Mouse (Mus musculus) spleen, embryonic (tissue): ENCODE results near the gene Nubpl.

Experiments
- CTCF ChIA-PET: fragments of 350-600 bp; sonication (Branson Sonifier 250); formaldehyde crosslinking; loops from one replicate; lab custom pipeline; 2022; lab: Charles Lee

The Nubpl gene

GRCm38 (mm10) chr12:52242712-52243111, 145.2 kb downstream of the Nubpl start:
- CTCF ChIA-PET = no interaction called here

DNA sequence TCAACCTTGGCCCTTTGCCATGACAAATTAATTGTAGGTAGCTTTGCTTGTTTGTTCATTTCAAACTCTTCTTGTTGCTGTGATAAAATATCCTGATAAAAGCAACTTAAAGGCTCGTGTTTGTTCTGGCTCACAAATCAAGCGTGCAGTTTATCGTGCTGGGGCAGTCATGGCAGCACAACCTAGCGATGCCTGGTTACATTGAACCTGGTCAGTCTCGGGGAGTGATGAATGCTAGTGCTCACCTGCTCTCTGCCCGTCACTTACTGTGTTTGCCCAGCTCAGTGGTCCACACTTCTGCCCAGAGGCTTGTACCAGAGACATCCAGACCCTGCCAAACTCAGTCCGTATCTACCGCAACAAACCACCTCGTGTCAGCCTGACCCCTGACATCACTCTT, 149.9 kb downstream of the Nubpl start:
- CTCF ChIA-PET = no interaction called here

DNA sequence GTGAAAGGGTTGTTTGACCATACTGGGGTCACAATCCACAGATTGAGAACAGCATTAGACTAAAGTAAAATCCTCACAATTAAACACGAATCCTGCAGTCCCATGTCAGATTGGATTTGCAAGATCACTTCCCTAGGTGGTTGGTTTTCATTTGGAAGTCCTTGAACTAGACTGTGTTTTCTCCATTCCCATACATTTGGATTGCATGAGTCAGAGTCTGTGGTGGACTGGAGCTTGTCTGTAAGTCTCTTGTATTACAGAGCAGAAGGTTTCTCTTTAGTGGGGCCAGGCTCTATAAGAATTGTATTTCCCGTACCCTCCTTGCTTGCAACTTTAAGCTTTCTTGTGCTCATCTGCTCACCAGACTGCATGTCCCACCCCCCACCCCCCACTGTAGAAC, 151.0 kb downstream of the Nubpl start:
- CTCF ChIA-PET = no interaction called here

- CTCF ChIA-PET = no interaction called here
These were observed 156.6 kb downstream of the Nubpl start for GRCm38 (mm10) chr12:52254089-52254488.

GRCm38 (mm10) chr12:52268131-52268530, 170.6 kb downstream of the Nubpl start:
- CTCF ChIA-PET = no interaction called here

GRCm38 (mm10) chr12:52272828-52273227, 175.3 kb downstream of the Nubpl start:
- CTCF ChIA-PET = no interaction called here

DNA sequence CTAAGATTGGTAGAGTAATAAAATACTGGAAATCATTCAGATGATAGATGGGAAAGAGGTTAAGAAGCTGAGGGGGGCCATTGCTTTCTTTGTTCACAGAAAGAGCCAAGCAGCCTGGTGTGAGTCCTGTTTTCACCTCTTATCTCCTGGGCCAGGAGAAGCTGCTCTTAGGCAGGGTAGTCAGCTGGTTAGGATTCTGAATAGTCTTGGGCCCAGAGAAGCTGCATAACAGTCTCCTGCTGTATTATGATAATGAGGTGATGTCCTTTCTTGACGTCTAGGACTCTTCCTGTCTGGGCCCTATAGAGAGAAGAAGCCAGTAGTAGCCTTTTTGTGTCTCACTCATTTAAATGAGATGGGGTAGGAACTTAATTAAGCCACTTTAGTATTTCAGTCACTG, 178.8 kb downstream of the Nubpl start:
- CTCF ChIA-PET = no interaction called here

GRCm38 (mm10) chr12:52281232-52281631, 183.7 kb downstream of the Nubpl start:
- CTCF ChIA-PET = no interaction called here

GRCm38 (mm10) chr12:52284471-52284870, 186.9 kb downstream of the Nubpl start:
- CTCF ChIA-PET = no interaction called here

DNA sequence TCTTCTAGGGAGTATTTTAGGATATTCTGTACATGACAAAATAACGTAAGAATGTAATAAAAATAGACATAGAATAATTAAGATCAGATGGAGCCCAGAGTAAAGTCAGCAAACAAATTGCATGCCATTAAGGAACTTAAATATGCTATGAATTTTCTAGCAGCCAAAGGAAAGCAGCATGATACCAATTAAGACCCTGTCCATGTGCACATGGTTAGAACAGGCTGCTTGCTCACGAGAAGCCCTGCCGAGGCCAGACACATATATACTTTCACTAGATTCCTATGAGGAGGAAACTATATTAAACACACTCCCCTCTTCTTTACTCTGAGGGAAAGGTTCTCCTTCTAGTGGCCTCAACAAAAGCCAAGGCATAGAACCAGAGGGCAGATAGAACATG, 189.3 kb downstream of the Nubpl start:
- CTCF ChIA-PET = no interaction called here

- CTCF ChIA-PET = no interaction called here
These were observed 191.0 kb downstream of the Nubpl start for GRCm38 (mm10) chr12:52288537-52288936.

- CTCF ChIA-PET = no interaction called here
These were observed 191.5 kb downstream of the Nubpl start for GRCm38 (mm10) chr12:52288941-52289567.

DNA sequence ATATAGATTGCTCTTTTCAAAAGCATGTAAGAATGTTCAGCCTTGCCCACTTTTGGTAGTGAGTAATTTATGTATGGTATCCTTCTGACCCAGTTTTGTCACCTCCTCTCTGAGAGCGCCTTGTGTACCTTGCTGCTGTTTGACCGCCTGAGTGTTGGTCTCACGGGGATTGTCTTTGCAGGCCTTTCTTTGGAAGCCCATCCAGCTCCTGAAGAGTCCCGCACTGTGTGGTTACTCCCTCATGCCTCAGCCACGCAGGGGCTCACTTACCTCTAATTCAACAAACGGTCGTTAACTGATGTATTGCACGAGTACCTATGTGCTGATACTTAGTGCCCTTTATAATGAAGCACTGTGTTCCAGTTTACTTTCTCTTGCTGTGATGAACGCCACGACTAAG, 192.1 kb downstream of the Nubpl start:
- CTCF ChIA-PET = no interaction called here

DNA sequence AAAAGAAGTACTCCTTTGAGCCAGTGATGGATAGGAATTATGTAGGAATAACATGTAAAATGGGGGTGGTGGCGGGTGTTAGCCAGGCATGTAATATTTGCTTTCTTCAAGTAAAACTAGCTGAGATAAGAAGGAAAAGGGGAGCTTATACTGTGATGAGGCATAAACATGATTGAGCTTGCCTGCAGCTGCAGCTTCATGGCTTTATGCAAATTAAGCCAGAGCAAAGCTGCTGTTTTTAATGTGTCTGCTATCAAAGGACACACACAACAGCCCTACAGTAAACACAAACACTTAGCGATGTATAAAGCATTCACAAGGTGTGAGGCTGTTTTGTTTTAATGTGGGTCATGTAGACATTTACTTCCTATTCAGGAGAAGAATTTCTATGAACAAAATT, 196.4 kb downstream of the Nubpl start:
- CTCF ChIA-PET = no interaction called here

DNA sequence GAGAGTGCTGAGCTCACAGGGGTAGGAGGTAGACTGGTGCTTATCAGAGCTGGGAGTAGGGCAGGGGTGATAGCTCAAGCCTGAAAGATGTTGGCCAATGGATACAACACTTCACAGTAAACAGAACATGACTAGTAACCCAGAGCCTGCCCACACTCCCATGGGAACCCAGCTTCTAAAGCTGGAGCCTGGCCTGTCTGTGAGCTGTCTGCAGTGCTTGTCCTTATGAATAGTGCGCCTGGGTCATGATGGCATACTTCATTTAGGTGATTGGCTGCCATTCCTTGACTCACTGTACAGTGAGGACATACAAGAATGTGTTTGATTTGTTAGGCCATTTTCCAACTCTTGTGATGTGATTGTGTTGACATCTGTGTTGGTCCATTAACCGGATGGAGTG, 200.5 kb downstream of the Nubpl start:
- CTCF ChIA-PET = no interaction called here

- CTCF ChIA-PET = no interaction called here
These were observed 201.1 kb downstream of the Nubpl start for GRCm38 (mm10) chr12:52298683-52299082.

DNA sequence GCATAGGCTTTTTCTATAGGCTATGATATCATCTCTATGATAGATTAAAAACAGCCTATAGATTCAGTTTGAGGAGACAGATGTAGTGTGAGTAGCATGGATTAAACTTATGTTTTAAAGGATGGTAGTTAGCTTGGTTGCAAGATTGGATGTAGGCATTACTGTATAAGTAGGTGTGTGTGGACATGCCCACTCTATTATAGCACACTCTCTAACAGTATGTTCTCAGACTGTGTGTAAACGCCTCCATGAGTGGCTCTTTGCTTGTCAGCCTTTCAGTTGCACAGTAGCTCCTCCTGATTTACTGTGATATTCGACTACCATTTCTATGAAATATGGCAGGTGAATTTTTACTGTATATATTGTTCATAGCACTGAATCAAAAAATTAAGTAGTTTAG, 205.4 kb downstream of the Nubpl start:
- CTCF ChIA-PET = no interaction called here

- CTCF ChIA-PET = no interaction called here
These were observed 208.8 kb downstream of the Nubpl start for GRCm38 (mm10) chr12:52306348-52306747.

- CTCF ChIA-PET = no interaction called here
These were observed 209.9 kb downstream of the Nubpl start for GRCm38 (mm10) chr12:52307331-52307982.

DNA sequence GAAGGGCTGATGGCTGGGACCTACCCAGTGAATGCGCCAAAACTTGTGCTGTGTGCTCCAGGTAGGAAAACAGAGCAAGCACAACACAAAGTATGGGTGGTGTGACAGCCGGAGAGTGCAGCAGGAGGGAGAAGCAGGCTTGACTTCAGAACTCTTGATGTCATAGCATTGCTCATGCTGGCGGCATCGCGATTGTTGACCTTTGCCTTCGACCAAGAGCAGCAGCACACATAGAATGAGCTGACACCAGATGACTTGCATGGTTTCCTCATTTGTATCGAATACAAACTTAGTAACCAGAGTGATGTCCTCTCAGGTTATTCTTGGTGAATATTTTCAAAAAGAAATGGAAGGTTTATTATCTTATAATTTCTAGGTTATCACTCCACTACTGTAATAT, 211.1 kb downstream of the Nubpl start:
- CTCF ChIA-PET = no interaction called here

GRCm38 (mm10) chr12:52314818-52315217, 217.3 kb downstream of the Nubpl start:
- CTCF ChIA-PET = no interaction called here

DNA sequence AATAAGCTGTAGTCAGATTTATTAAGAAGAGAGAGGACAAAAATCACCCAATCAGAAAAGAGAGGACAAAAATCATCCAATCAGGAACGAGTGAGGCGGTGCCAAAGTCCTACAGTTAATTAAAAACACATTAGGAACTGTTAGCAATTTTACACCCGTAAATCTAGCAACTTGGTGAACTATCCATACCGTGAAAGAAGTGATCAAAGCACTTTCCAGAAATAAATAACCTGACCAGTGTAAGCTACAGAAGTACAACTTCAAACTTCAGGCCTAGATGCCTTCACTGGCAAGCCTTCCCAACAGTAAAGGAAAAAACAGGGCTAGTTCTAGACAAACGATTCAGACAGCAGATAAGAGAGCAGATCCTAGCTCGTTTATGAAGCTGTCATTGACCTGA, 220.1 kb downstream of the Nubpl start:
- CTCF ChIA-PET = no interaction called here

- CTCF ChIA-PET = no interaction called here
These were observed 220.9 kb downstream of the Nubpl start for GRCm38 (mm10) chr12:52318426-52318825.

- CTCF ChIA-PET = no interaction called here
These were observed 221.6 kb downstream of the Nubpl start for GRCm38 (mm10) chr12:52319156-52319555.
